Mouse (Mus musculus) G1E (cell line): ENCODE data around the gene Hoxb7. TPM values are rescaled to one million over a fixed set of nuclear protein-coding genes. Genes with fewer than 3 reads are reported as not detected.

ENCODE experiments used
- ATAC-seq: 2 replicates; pipeline ENCODE4 v1.8.0; 2016; ENCODE audit warnings: mild to moderate bottlenecking; ENCODE audit not compliant: insufficient number of reproducible peaks, poor library complexity, low FRiP score, severe bottlenecking; ENCODE audit errors: extremely low read depth
- DNase-seq: peaks from one replicate; pipeline ENCODE4 v3.0.0; 2012; ENCODE audit warnings: low spot score
- H3K27me3 ChIP-seq: 2 replicates; pipeline ENCODE4 v1.6.1; 2012; ENCODE audit warnings: mild to moderate bottlenecking, low read length, inconsistent platforms; ENCODE audit not compliant: insufficient read depth
- H3K36me3 ChIP-seq: replicated peaks from 2 replicates; pipeline ENCODE3; 2012; ENCODE audit warnings: mild to moderate bottlenecking, inconsistent platforms
- H3K4me1 ChIP-seq: 2 replicates; pipeline ENCODE4 v1.6.1; 2012; ENCODE audit warnings: low read depth, low read length, inconsistent platforms, mixed read lengths; ENCODE audit not compliant: insufficient read depth
- H3K4me3 ChIP-seq: 2 replicates; pipeline ENCODE4 v1.5.1; 2012; ENCODE audit warnings: low read depth, mild to moderate bottlenecking, inconsistent platforms, low read length, moderate library complexity, mixed read lengths
- H3K9me3 ChIP-seq: replicated peaks from 2 replicates; pipeline ENCODE4 v1.6.1; 2012; ENCODE audit warnings: inconsistent platforms
- CTCF ChIP-seq: IDR thresholded peaks from 2 replicates; pipeline ENCODE4 v1.5.1; 2012; ENCODE audit warnings: low read depth, low read length, inconsistent platforms, mixed read lengths
- GATA1 ChIP-seq: IDR thresholded peaks from 2 replicates; pipeline ENCODE4 v1.6.1; 2012; ENCODE audit warnings: borderline replicate concordance, low read length, inconsistent platforms, mixed read lengths
- GATA2 ChIP-seq: IDR thresholded peaks from 2 replicates; pipeline ENCODE4 v1.6.1; 2012; ENCODE audit warnings: low read depth, low read length, inconsistent platforms, borderline replicate concordance
- POLR2AphosphoS5 ChIP-seq: IDR thresholded peaks from 2 replicates; pipeline ENCODE4 v1.6.1; 2012; ENCODE audit warnings: low read depth, low read length, inconsistent platforms; ENCODE audit not compliant: insufficient replicate concordance
- TAL1 ChIP-seq: conservative IDR thresholded peaks from 2 replicates; pipeline ENCODE4 v1.6.1; 2012; ENCODE audit warnings: low read depth, low read length, inconsistent platforms, mixed read lengths
- polyA plus RNA-seq: library from polyadenylated mRNA; stranded (reverse); fragments of >175 nt; gene quantifications from 2 replicates; pipeline ENCODE4 v1.2.3, GENCODE M21; 2012
- total RNA-seq, 2 experiments: library from RNA; stranded (forward) in 1 of 2; stranded (reverse) in 1 of 2; fragments of 200-1000 nt in 1 of 2; fragments of >200 nt in 1 of 2; fragmentation: Nextera tagmentation in 1 of 2; gene quantifications; 2 replicates each; pipeline ENCODE4 v1.2.3; 2014 to 2017

Hoxb7 gene
- total and polyA plus RNA-seq, 3 experiments = not detected

DNA sequence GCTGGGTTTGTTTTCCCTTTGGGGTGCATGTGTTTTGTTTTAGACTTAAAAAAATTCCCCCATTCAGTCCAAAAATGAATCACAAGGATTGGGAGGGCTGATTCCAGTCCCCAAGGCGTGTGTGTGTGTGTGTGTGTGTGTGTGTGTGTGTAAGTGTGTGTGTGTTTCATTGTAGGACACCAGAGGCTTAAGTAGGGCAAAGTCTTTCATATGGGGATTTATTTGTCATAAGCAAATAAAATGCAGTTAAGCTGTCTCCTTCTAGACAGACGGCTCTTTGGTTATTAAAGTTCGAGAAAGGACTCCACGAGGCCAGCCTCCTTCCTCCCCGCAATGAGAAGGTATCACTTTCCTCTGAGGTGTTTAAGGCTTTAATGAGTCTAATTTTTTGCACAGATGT is 35.4 kb downstream of the Hoxb7 start:
- Histone ChIP-seq H3K4me3 (no peak overlapping the region), H3K36me3 (no peaks in the 10 kb centered on the region), H3K4me1 (no peaks in the 10 kb centered on the region), H3K27me3 (peaks cover 52% of the 10 kb centered on the region), H3K9me3 (no peaks in the 10 kb centered on the region)
- DNase-seq (no peak), ATAC-seq (no peak)
- TF ChIP-seq TAL1 = no peak
- no peak for TF ChIP-seq CTCF
- TF ChIP-seq GATA1 = no peak
- no peak for TF ChIP-seq GATA2
- TF ChIP-seq POLR2AphosphoS5 = no peak

- no peak for ATAC-seq
- no peak for DNase-seq
- no peaks in the 10 kb centered on the region for H3K4me1 ChIP-seq
- peaks cover 50% of the 10 kb centered on the region for H3K27me3 ChIP-seq
- no peaks in the 10 kb centered on the region for H3K36me3 ChIP-seq
- TF ChIP-seq POLR2AphosphoS5 = no peak
- TF ChIP-seq CTCF = no peak
- TF ChIP-seq GATA2 = no peak
- no peak for TF ChIP-seq TAL1
- TF ChIP-seq GATA1 = no peak
- no peak overlapping the region for H3K4me3 ChIP-seq
- H3K9me3 ChIP-seq = no peaks in the 10 kb centered on the region
These were observed 36.3 kb downstream of the Hoxb7 start for GRCm38 (mm10) chr11:96322738-96323137.

GRCm38 (mm10) chr11:96323154-96323553 is 36.7 kb downstream of the Hoxb7 start, which contains the start of gene Hoxb3:
Gene Hoxb3 (plus strand): TSS chr11:96323326.
- ATAC-seq (no peak), DNase-seq (no peak)
- no peaks in the 10 kb centered on the region for H3K4me1 ChIP-seq
- no peaks in the 10 kb centered on the region for H3K9me3 ChIP-seq
- no peaks in the 10 kb centered on the region for H3K36me3 ChIP-seq
- no peak within 1 kb of the TSS for H3K4me3 ChIP-seq
- peaks cover 46% of the 10 kb centered on the region for H3K27me3 ChIP-seq
- no peak for TF ChIP-seq GATA1
- no peak for TF ChIP-seq CTCF
- TF ChIP-seq TAL1 = no peak
- TF ChIP-seq POLR2AphosphoS5 = no peak
- no peak for TF ChIP-seq GATA2

DNA sequence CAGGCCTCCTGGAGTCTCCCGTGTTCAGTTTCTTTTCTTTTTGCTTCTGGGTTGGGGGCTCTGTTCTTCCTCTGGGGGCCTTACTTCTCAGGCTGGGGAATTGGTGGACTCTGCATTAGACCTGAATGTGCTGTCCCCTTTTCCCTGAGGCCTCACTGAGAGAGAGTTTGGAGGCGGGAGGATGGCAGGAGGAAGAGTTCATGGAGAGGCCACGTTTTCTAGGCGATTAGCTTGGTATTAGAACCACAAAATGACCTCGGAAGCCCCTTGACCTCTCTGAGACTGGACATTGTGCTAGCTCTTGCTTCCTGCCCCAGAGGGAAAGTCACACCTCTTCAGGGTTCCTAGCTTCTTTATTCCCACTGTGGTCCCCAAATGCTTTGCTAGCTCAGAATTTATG is 37.7 kb downstream of the Hoxb7 start:
- Histone ChIP-seq H3K36me3 (no peaks in the 10 kb centered on the region), H3K27me3 (peaks cover 36% of the 10 kb centered on the region), H3K9me3 (no peaks in the 10 kb centered on the region), H3K4me1 (no peaks in the 10 kb centered on the region), H3K4me3 (no peak overlapping the region)
- no peak for TF ChIP-seq GATA2
- TF ChIP-seq POLR2AphosphoS5 = no peak
- TF ChIP-seq GATA1 = no peak
- no peak for TF ChIP-seq TAL1
- no peak for TF ChIP-seq CTCF
- no peak for ATAC-seq
- DNase-seq = no peak

DNA sequence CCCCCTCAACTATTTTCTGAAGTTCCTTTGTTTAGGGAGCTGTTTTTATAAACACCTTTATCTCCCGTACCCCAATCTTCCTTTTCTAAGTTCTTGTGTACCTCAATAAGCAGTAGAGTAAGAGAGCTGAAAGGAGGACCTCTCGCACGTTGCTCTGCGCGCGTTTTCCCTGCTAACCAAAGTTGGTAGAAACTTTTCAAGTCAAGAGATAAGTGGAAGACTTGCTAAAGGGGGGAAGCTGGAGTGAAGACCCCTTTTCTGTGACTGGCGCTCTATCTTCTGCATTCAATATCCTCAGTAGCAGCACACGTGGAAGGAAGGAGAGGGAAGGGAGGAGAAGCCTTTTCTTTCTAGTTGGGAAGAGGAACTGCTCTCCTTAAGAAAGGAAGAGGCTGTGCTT is 38.5 kb downstream of the Hoxb7 start:
- DNase-seq (no peak), ATAC-seq (no peak)
- H3K9me3 ChIP-seq = no peaks in the 10 kb centered on the region
- TF ChIP-seq GATA2 (no peak), GATA1 (no peak), POLR2AphosphoS5 (no peak), TAL1 (no peak), CTCF (no peak)
- H3K27me3 ChIP-seq = peaks cover 33% of the 10 kb centered on the region
- H3K4me1 ChIP-seq = no peaks in the 10 kb centered on the region
- H3K4me3 ChIP-seq = no peak overlapping the region
- no peaks in the 10 kb centered on the region for H3K36me3 ChIP-seq

DNA sequence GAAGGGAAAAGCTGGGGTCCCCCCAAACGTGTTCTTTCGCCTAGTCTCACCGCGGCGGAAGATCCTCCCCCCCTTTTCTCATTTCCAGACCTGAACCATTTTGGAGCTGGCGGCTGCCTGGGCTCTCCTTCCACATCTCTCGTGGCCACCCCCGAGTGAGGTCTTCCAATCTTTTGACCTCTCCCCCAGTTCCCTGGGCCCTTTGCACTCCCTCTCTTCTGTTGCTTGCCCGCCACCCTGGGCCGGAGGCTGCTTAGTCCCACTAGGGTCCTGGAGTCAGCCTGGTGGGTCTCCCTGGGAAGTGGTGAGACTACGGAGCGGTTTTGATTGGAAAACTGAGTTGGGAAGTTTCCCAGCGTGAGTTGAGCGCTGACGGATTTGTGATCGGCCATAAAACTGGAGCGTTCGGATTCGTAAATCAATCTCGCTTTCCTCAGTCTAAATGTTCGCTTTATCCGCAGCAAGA is 39.4 kb downstream of the Hoxb7 start:
- no peak for DNase-seq
- no peak overlapping the region for H3K4me3 ChIP-seq
- H3K4me1 ChIP-seq = no peaks in the 10 kb centered on the region
- H3K27me3 ChIP-seq = peaks cover 32% of the 10 kb centered on the region
- no peaks in the 10 kb centered on the region for H3K36me3 ChIP-seq
- TF ChIP-seq POLR2AphosphoS5 (no peak), CTCF (no peak), GATA2 (no peak), GATA1 (no peak), TAL1 (no peak)
- no peaks in the 10 kb centered on the region for H3K9me3 ChIP-seq
- no peak for ATAC-seq

- no peaks in the 10 kb centered on the region for H3K9me3 ChIP-seq
- no peak for ATAC-seq
- peaks cover 31% of the 10 kb centered on the region for H3K27me3 ChIP-seq
- DNase-seq = no peak
- no peaks in the 10 kb centered on the region for H3K36me3 ChIP-seq
- H3K4me1 ChIP-seq = no peaks in the 10 kb centered on the region
- TF ChIP-seq POLR2AphosphoS5 (no peak), CTCF (no peak), GATA1 (no peak), GATA2 (no peak), TAL1 (no peak)
- no peak overlapping the region for H3K4me3 ChIP-seq
These were observed 40.3 kb downstream of the Hoxb7 start for GRCm38 (mm10) chr11:96326705-96327104.
